Mouse (Mus musculus) kidney, adult 8-10 months (tissue): ENCODE results near the gene Prdm8.

ENCODE experiments used
- DNase-seq, 2 experiments: peaks; one replicate each; pipeline ENCODE4 v3.0.0; 2022

Gene Prdm8

DNA sequence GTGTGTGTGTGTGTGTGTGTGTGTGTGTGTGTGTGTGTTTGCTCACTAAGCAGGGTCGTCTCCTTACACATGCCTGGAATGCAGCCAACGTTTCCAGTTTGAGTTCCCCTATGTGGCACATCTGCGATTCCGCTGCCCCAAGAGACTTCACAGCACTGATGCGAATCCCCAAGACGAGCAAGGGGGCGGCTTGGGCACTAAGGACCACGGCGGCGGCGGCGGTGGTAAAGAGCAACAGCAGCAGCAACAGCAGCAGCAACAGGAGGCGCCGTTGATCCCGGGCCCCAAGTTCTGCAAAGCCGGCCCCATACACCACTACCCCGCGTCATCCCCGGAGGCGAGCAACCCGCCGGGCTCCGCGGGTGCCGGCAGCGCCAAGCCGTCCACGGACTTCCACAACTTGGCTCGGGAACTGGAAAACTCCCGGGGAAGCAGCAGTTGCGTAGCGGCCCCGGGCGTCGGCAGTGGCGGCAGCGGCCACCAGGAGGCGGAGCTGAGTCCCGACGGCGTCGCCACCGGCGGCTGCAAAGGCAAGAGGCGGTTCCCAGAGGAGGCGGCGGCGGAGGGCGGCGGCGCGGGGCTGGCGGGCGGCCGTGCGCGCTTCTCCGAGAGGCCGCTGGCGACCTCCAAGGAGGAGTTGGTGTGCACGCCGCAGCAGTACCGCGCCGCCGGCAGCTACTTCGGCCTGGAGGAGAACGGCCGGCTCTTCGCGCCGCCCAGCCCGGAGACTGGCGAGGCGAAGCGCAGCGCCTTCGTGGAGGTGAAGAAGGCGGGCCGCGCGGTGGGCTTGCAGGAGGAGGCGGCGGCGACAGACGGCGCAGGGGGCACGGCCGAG, 18.2 kb downstream of the Prdm8 start:
- DNase-seq, result peak; percentile 61 to 80

DNA sequence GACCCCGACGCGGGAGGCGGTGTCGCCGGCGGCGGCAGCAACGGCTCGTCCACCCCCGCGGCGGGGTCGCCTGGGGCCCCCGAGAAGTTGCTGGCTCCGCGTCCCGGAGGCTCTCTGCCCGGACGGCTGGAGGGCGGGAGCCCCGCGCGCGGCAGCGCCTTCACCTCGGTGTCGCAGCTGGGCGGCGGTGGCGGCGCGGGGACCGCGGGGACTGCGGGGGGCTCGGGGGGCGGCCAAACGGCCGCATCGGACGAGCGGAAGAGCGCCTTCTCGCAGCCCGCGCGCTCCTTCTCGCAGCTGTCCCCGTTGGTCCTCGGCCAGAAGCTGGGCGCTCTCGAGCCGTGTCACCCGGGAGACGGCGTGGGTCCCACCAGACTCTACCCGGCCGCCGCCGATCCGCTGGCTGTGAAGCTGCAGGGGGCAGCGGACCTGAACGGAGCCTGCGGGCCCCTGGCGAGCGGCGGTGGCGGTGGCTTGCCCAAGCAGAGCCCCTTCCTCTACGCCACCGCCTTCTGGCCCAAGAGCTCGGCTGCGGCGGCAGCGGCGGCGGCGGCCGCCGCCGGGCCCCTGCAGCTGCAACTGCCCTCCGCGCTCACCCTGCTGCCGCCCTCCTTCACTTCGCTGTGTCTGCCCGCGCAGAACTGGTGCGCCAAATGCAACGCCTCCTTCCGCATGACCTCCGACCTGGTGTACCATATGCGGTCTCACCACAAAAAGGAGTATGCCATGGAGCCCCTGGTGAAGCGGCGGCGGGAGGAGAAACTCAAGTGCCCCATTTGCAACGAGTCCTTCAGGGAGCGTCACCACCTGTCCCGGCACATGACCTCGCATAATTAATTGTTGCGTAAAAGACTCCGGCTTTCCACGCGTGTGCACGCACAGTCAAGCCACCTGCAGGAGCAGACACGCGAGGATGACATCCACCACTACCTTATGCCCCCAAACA, 19.1 kb downstream of the Prdm8 start:
- no peak for DNase-seq

DNA sequence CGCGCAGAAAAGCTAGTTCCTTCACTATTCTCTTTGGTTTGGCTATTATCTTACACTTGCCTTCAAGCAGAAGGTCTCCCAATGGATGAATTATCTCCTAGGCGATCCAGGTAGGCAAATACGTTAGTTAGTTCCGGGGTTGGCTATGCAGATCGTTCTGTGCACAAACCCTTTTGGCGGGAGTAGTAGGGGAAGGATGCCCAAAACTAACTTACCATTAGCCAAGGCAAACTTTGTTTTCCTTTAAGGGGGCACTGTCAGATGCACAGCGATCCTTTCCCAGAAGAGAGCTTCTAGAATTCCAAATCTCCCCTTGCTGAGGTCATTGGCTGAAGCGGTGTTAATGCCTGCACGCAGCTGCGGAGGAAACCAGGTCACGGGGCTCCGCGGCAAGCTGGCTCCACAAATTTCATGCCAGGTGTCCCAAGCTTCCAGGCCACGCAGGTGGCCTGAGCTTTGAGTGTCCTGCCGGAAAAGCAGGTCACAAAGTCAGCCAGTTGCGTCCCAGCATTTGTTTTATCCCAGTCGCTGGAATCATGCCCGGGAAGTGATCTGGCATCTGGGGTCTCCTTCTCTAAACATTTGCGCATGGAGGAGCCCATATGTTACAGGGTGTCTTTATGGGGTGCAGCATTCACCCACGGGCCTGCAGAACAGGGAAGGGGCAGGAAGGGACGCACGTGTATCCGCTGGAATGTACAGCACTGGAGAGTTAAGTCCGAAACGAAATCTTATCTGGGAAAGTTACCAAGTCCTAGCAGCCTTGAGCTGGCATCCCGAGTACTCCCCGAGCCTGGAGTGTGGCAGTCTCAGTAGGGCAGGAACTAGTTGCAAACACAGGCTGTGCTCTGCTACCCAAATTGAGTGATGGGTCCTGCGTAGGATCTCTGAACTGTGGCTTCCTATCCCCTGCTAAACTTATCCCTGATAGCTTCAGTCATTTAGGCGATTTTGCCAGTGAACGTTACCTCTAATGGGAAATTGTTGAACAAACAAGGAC, 22.5 kb downstream of the Prdm8 start:
- DNase-seq, result no peak

DNA sequence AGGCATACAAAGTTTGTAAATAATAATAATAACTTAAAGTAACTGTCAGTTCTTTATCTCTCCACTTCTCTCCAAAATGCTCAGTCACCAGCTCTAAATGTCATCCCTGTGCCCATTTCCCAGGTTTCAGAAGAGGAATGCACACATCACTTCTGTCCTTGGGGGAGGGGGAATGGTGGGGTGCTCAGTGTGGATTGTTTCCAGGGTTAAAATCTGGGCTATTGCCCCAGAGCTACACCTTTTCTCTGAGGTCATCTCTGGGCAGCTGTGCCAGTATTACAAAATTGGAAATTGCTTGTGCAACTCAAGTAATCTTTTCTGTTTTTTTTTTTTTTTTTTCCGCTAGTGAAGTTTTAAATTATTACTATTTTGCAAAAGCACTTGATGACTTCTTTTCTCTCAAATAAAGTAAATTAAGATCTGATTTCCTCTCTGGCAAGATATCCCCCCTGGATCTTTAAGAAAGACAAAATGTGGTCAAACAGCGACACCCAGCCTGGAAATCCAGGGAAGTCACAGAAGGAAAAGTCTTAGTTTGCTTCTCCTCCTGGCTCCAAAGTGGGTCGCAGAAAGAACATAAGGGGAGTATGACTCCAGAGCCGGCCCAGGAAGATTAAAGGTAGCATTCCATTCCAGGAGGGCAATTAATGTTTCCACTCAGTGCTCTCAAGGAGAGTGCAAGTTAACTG, 25.4 kb downstream of the Prdm8 start:
- no peak for DNase-seq

DNA sequence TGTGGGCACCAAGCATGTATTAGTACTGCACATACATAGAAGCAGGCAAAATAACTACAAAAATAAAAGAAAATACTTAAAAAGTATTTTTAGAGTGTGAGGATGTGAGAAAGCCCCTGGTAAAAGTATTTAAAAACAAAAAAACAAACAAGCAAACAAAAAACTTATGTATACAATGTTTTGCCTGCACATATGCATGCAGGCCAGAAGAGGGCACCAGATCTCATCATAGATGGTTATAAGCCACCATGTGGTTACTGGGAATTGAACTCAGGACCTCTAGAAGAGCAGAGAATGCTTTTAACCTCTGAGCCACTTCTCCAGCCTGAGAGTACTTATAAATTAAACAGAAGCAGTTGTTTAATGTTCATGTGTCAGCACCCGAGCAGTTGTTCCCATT, 28.0 kb downstream of the Prdm8 start:
- DNase-seq, result no peak

DNA sequence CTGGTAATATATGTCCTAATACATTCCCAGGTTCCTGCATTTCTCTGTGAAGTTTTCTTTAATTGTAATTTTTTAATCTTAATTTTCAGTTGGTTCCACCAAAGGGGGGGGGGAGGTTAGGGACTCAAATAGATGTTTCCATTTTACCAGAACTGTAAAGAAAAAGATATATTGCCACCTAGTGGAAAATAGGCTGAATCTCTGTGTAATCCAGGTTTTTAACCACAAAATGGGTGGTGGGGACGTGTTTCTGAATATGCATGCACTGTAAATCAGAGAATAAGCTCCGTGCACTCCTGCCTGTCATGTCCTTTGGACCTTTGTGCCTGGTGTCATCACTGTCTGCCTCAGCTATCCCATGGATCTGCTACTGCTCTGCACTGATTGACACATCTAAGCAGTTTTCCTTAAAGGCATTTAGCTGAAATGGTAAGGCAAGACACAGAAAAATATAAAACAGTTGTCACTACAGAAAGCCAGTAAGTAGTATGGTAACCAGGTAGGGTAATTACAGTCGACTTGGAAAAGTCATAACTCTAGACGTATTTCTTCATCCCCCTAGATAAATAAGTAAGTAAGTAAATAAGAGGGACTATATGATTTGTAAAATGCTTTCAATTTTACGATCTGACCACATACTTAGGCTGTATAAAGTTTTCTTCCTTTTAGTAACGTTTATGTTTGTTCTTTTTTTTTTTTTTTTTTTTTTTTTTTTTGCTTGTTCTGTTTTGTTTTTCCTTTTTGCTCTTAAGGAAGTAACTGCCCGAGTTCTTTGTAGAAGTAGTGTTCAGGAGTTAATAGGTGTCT, 31.6 kb downstream of the Prdm8 start:
- no peak for DNase-seq

DNA sequence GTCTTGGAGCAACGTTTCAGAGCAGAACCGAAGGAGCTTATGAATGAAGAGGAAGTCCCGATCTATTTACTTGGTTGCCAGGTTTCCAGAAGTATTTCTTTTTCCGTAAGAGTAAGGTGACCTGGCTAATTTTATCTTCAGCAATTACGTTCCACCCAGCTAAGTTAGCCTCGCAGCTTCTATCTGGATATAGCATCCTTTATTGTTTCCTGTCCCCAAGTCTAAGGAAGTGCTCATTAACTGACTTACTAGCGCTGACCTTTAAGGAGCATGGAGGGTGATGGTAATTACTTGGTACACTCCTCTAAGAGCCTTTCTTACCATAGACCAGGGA, 32.2 kb downstream of the Prdm8 start:
- DNase-seq, result no peak

DNA sequence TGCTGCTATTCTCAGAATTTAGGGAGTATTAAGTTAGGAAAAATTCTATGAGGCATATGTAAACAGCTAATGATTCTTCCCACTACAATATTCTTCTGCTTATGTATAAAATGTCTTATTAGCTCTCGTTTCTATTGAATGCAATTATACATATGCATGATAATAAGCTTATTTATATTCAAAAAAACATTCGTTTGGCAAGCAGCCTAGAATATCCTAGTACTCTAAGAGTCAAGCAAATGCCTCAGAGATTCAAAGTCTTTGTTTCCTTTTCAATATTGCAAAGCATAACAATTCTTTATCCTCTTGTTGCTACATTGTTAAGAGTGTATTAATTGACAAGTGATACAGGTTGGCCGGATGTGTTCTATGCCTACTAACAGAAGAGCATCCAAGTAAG, 34.6 kb downstream of the Prdm8 start:
- no peak for DNase-seq

DNA sequence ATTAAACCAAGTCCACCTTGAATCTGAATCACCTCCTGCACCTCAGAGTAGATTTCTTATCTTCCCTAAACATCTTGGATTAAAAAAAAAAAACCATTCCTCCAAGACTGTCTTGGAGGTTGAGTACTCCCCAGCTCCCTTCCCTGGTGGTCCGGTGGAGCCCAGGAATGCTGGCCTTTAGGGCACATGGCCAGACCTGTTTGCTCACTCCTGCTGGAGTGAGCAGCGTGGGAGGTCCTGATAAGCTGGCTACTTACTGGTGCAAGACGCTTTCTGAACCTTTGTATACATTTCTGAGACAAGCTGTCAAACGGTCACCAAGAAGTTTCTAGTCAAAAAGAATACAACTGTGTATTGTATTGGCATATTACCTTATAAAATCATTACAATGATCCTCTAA, 36.0 kb downstream of the Prdm8 start:
- no peak for DNase-seq

DNA sequence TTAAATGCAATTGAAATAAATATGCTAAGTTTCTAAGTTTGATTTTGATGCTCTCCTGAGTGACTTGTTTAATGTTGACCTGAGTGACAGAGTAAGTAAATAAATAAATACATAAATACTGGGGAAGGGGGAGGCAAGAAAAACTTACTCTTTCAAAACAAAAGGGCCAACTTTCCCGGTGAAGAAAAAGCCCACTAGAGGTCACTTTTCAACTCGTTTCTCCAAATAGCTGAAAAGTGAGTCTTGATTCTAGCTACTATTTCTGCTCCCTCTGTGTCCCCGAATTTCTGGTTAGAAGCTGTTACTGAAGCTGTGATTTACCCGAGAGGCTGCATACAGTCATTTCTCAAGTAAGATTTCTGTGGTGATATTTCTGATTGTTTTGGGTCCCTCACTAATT, 45.5 kb downstream of the Prdm8 start:
- DNase-seq, result no peak

DNA sequence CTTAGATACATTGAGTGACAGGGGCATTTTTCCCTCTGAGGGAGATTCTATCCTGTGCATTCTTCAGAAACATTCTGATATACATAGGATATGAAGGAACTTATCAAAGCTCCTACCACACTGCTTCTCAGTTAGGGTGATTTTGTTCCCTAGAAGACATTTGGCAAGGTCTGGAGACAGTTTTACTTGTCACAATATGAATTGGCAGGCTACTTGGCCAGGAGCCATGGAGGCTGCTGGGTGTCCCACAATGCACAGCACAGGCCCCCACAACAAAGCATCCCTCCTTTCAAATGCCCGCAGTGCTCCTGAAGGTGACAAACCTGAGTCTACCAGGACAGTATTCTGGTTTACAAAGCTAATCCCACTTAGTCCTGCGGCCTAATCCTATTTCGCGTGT, 55.0 kb downstream of the Prdm8 start:
- DNase-seq, result no peak

DNA sequence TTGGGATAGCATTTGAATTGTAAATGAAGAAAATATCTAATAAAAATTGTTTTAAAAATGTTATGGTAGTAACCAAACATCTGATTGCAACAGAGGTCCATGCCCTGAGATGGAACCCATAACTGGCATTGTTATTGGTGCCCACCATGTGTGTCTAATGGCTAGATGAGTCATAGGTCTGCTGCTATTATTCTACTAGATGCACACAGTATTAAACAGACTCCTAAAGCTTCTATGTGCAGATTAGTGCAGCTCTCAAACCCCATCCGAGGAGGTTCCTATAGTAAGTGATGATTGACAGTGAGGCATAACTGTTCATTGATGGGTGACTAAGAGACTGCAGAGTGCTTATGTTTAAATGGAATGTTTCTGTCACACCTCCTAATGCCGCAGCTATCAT, 59.7 kb downstream of the Prdm8 start:
- no peak for DNase-seq

DNA sequence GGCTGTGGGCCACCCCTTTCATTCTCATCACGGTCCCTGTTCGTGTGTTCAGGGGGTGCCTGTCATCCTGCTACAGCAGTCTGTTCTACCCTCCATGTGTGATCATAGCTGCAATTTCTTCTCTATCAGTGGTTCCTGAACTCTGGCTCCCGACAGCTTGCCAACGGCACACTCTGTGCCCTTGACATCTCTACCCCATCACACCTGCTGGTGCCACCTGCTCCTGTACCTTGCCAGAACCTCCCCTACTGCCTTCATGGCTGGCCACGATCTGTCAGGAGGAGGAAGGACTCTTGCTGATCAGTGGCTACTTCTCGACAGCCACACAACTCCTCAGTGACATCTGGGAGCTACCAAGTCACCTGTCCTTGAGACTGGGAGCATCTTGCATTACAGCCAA, 62.5 kb downstream of the Prdm8 start:
- DNase-seq, result no peak

DNA sequence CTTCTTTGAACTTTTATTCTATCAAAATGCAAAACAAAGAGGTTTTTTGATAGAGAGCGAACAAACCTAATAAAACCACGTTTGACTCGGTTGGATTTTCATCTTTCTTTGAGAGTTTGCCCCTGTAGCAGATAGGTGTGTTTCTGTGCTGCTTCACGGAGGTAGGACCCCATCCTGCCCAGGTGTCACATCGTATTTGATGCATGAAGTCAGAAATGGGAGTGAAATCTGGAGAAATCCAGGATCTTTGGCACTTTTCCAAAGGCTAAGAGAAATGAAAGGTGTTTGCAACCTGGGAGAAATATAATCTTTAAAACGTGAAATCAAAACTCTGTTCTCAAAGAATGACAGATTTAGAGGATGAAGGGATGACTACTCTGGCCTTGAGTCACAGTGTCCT, 71.5 kb downstream of the Prdm8 start:
- DNase-seq, result no peak
